Mouse (Mus musculus): ENCODE measurements around the gene 4930442H23Rik. TPM values are rescaled to one million over a fixed set of nuclear protein-coding genes. Genes with fewer than 3 reads are reported as not detected.

The 4930442H23Rik gene
- total RNA-seq, 2 experiments from 2014 or later = not detected

DNA sequence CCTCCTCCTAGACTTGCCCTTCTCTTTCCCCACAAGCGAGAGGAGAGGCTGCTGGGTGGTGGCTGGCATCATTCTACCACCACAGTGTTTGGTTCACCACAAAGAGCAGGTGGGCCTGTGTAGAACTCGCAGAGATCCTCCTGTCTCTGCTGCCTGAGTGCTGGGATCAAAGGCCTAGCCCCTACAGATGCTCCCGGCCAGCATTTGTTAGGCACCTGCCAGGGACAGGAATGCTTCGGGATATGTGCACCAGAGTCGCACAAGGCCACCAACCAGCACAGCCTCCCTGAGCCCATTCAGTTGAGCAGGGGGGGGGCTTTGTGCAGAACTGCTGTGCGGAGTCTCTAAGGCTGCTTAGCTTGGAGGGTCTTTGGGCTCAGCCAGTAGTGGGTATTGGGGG lies 38.3 kb downstream of the 4930442H23Rik start:
- peak overlapping the region; percentile 14; the same call in 1 of the 2 replicates for H3K27ac ChIP-seq
- DNase-seq (ENCODE audit: low spot score in 2 of 2) = no peak
- H3K4me3 ChIP-seq = no peak overlapping the region
- TF ChIP-seq CTCF (conservative IDR thresholded peaks at IDR 0.05) = no peak

- Histone ChIP-seq H3K4me3 (no peak overlapping the region), H3K27ac (no peak overlapping the region)
- TF ChIP-seq CTCF (conservative IDR thresholded peaks at IDR 0.05) = no peak
- no peak for DNase-seq (ENCODE audit: low spot score in 2 of 2)
Observed at GRCm38 (mm10) chr10:81144667-81145066, 39.0 kb downstream of the 4930442H23Rik start.

DNA sequence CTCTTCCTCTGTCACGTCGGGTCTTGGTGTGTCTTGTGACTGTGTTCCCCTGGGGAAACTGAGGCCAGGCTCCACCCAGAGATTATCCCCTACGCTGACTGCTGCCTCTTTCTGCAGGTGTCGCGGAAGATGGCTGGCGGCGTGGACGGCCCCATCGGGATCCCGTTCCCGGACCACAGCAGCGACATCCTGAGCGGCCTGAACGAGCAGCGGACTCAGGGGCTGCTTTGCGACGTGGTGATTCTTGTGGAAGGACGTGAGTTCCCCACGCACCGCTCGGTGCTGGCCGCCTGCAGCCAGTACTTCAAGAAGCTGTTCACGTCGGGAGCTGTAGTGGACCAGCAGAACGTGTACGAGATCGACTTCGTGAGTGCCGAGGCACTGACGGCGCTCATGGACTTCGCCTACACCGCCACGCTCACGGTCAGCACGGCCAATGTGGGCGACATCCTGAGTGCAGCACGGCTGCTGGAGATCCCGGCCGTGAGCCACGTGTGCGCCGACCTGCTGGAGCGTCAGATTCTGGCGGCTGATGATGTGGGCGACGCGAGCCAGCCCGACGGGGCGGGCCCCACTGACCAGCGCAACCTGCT lies 39.7 kb downstream of the 4930442H23Rik start:
- Histone ChIP-seq H3K4me3 (no peak overlapping the region), H3K27ac (no peak overlapping the region)
- TF ChIP-seq CTCF (conservative IDR thresholded peaks at IDR 0.05) = no peak
- DNase-seq (ENCODE audit: low spot score in 2 of 2) = no peak

DNA sequence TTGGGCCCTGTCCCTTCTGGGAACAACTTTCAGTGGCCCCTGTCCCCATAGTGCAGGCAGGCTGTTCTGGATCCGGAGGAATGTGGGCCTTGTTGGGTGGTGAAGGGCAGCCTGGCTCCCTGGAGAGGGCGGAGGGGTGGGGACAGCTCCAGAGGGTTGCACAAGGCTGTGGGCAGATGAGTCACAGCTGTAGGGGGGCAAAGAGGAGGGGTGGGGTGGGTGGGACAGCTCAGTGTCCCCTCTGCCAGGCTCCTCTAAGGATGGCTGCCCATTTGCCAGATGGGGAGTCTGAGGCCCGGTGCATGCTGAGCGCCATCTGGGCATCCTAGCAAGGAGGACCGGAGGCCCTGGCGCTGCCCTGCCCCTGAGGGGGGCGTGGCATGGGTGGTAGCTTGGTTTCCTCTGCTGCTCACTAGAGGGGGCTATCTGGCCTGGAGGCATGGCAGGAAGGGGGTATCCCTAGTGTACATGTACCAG lies 40.5 kb downstream of the 4930442H23Rik start:
- no peak for DNase-seq (ENCODE audit: low spot score in 2 of 2)
- Histone ChIP-seq H3K4me3 (no peak overlapping the region), H3K27ac (peak overlapping the region; percentile 75)
- TF ChIP-seq CTCF (conservative IDR thresholded peaks at IDR 0.05) = peak; percentile 41

GRCm38 (mm10) chr10:81142551-81142981 lies 41.1 kb downstream of the 4930442H23Rik start:
- Histone ChIP-seq H3K4me3 (no peak overlapping the region), H3K27ac (peak overlapping the region; percentile 75)
- TF ChIP-seq CTCF (conservative IDR thresholded peaks at IDR 0.05) = no peak
- DNase-seq (ENCODE audit: low spot score in 2 of 2) = no peak

- no peak overlapping the region; the same call in 1 of the 2 replicates for H3K4me3 ChIP-seq
- DNase-seq (ENCODE audit: low spot score in 2 of 2) = no peak
- peak overlapping the region; percentile 98; the same call in 1 of the 2 replicates for H3K27ac ChIP-seq
- TF ChIP-seq CTCF (conservative IDR thresholded peaks at IDR 0.05) = no peak
Observed at GRCm38 (mm10) chr10:81141455-81142210, 42.0 kb downstream of the 4930442H23Rik start.

- H3K27ac ChIP-seq = peak overlapping the region; percentile 98
- H3K4me3 ChIP-seq = peak overlapping the region; percentile 82
- TF ChIP-seq CTCF (conservative IDR thresholded peaks at IDR 0.05) = no peak
- DNase-seq (ENCODE audit: low spot score in 2 of 2) = no peak
Observed at GRCm38 (mm10) chr10:81140717-81141454, 42.8 kb downstream of the 4930442H23Rik start.

DNA sequence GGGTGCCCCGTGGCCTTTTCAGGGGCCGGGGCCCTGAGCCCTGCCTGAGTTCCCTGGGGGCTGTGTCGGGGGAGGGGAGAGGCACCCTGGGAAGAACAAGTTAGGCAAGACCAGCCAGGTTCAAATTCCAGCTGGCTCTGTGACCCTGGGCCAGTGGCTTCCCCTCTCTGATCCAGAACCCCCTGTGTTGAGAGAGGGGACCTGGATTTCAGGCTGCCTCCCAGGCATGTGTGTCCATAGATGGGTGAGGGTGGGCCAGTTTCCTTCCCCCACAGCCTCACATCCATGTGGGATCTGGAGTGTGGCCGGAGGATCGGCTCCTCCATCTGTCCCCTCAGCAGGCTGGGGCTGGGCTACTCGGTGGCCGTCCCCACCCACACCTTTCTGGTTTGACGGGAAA lies 43.6 kb downstream of the 4930442H23Rik start:
- TF ChIP-seq CTCF (conservative IDR thresholded peaks at IDR 0.05) = no peak
- Histone ChIP-seq H3K27ac (peak overlapping the region; percentile 98), H3K4me3 (peak overlapping the region; percentile 82; the same call in 1 of the 2 replicates)
- DNase-seq (ENCODE audit: low spot score in 2 of 2) = no peak

- peak overlapping the region; percentile 98; the same call in 1 of the 2 replicates for H3K27ac ChIP-seq
- peak overlapping the region; percentile 82 for H3K4me3 ChIP-seq
- no peak for DNase-seq (ENCODE audit: low spot score in 2 of 2)
- no peak for TF ChIP-seq CTCF (conservative IDR thresholded peaks at IDR 0.05)
Observed at GRCm38 (mm10) chr10:81139529-81139846, 44.2 kb downstream of the 4930442H23Rik start.

DNA sequence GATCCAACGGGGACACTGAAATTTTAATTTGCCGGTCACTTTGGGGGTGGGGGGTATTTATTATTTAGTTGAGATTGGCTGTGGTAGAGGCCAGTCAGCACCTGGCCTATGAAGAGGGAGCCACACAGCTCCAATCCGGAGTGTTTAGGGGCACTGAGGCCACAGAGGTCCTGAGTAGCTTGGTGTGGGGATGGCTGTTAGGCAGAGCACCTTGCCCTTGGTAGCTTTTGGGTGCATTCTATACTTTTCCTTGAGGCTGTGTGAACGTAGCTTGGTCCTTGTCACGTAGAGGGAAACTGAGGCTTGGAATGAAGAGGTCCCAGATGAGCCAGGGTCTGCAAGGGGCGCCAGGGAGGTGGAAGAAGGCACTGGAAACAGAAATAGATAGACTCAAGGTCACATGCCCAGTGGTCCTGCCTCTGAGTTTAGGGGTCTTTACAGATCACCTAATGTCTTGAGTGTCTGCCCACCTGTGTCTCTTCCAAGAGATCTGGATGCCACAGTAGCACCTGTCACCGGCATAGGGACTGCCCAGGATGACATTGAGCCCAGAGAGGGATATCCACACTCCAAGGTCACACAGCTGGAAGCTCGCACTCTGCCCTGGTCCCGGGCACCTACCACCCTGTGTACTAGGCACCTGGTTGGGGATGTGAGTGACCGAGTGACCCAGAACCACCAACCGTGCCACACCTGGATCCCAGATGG lies 44.7 kb downstream of the 4930442H23Rik start:
- Histone ChIP-seq H3K4me3 (peak overlapping the region; percentile 82), H3K27ac (peak overlapping the region; percentile 98)
- TF ChIP-seq CTCF (conservative IDR thresholded peaks at IDR 0.05) = no peak
- DNase-seq (ENCODE audit: low spot score in 2 of 2) = no peak

DNA sequence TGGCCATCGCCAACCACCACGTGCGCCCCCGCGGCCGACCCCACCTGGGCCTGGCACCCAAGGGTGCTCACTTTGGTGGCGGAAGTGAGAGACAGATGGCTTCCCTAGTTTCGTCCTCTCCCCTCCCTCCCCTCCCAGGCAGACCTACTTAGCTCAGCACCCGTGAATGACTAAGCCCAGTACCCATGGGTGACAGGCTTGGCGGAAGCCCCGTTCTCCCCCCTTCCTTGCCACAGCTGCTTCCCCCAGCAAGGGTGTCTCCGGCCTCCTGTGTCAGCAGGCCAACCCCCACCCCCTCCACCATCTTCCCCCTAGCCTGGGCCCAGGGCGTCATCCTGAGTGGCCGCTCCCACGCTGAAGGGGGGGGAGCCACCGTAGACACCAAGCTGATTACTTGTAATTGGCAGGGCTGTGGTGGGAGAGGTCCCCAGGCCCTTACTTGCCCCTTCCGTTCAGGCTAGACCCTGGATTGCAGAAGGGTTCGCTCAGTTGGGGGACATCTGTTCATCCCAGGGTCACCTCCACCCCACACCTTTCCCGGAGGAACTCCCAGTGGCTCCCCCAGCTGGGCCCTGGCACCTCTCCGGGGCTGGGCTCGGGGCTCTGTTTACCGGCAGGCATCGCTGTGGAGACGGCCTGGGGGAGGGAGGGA lies 45.4 kb downstream of the 4930442H23Rik start:
- H3K4me3 ChIP-seq = peak overlapping the region; percentile 82
- no peak for DNase-seq (ENCODE audit: low spot score in 2 of 2)
- H3K27ac ChIP-seq = peak overlapping the region; percentile 98
- no peak for TF ChIP-seq CTCF (conservative IDR thresholded peaks at IDR 0.05)
